Mouse (Mus musculus): ENCODE measurements at regions not wholly inside any gene's neighbourhood (a gene's known extent, or its start where the extent isn't known, plus 50 kb on each side); places are given as distances from the start of the nearest gene placed in this dataset.
A peak's percentile ranks its signal among the peaks of the same experiment; 100 is the strongest.

- no peaks in the 10 kb centered on the region for H3K27me3 ChIP-seq (replicated peaks; ENCODE audit: control insufficient read depth, insufficient read depth, low read length)
- no peaks in the 10 kb centered on the region for H3K4me1 ChIP-seq (ENCODE audit: control insufficient read depth, insufficient read depth, low read length)
- 73% methylated on average over 5 of the region's 5 CpGs for WGBS
Observed at GRCm38 (mm10) chr15:97499240-97499639, 206.4 kb downstream of the Rpap3 start.

GRCm38 (mm10) chr15:97498375-97498774 lies 207.2 kb downstream of the Rpap3 start:
- Histone ChIP-seq H3K9me3 (ENCODE audit: control insufficient read depth, low read length) (0 out of 2 replicates have a peak, but pooled peaks cover 8% of the 10 kb centered on the region), H3K9ac (ENCODE audit: low read depth, low read length) (no peak overlapping the region), H3K4me2 (ENCODE audit: low read depth, low read length) (no peak overlapping the region), H3K27me3 (replicated peaks; ENCODE audit: control insufficient read depth, insufficient read depth, low read length) (no peaks in the 10 kb centered on the region), H3K36me3 (ENCODE audit: control insufficient read depth, insufficient read depth, low read length) (no peaks in the 10 kb centered on the region), H3K4me3 (ENCODE audit: low read length) (no peak overlapping the region), H3K4me1 (ENCODE audit: control insufficient read depth, insufficient read depth, low read length) (no peaks in the 10 kb centered on the region), H3K27ac (ENCODE audit: low read length) (no peak overlapping the region)
- no peak for ATAC-seq
- 92% methylated on average over 3 of the region's 3 CpGs for WGBS

More at GRCm38 (mm10) chr15:97499240-97499639, 206.4 kb downstream of the Rpap3 start:
- no peak for ATAC-seq
- no peak overlapping the region for H3K9ac ChIP-seq (ENCODE audit: low read depth, low read length)
- no peak overlapping the region for H3K4me2 ChIP-seq (ENCODE audit: low read depth, low read length)
- H3K36me3 ChIP-seq (ENCODE audit: control insufficient read depth, insufficient read depth, low read length), result no peaks in the 10 kb centered on the region
- H3K4me3 ChIP-seq (ENCODE audit: low read length), result no peak overlapping the region
- no peak overlapping the region for H3K27ac ChIP-seq (ENCODE audit: low read length)
- H3K9me3 ChIP-seq (ENCODE audit: control insufficient read depth, low read length), result 0 out of 2 replicates have a peak, but pooled peaks cover 8% of the 10 kb centered on the region

- 0 out of 2 replicates have a peak, but pooled peaks cover 8% of the 10 kb centered on the region for H3K9me3 ChIP-seq (ENCODE audit: control insufficient read depth, low read length)
- H3K4me1 ChIP-seq (ENCODE audit: control insufficient read depth, insufficient read depth, low read length), result no peaks in the 10 kb centered on the region
- H3K9ac ChIP-seq (ENCODE audit: low read depth, low read length), result no peak overlapping the region
- no peaks in the 10 kb centered on the region for H3K27me3 ChIP-seq (replicated peaks; ENCODE audit: control insufficient read depth, insufficient read depth, low read length)
- WGBS, result 85% methylated on average over 3 of the region's 3 CpGs
- no peak for ATAC-seq
- no peak overlapping the region for H3K4me2 ChIP-seq (ENCODE audit: low read depth, low read length)
- H3K27ac ChIP-seq (ENCODE audit: low read length), result no peak overlapping the region
- no peaks in the 10 kb centered on the region for H3K36me3 ChIP-seq (ENCODE audit: control insufficient read depth, insufficient read depth, low read length)
- no peak overlapping the region for H3K4me3 ChIP-seq (ENCODE audit: low read length)
Observed at GRCm38 (mm10) chr15:97496026-97496425, 209.6 kb downstream of the Rpap3 start.

GRCm38 (mm10) chr15:97493340-97493739 lies 212.3 kb downstream of the Rpap3 start:
- H3K27ac ChIP-seq (ENCODE audit: low read length), result no peak overlapping the region
- H3K9me3 ChIP-seq (ENCODE audit: control insufficient read depth, low read length), result 0 out of 2 replicates have a peak, but pooled peaks cover 8% of the 10 kb centered on the region
- WGBS, result 78% methylated on average over 5 of the region's 5 CpGs
- H3K4me1 ChIP-seq (ENCODE audit: control insufficient read depth, insufficient read depth, low read length), result no peaks in the 10 kb centered on the region
- no peak overlapping the region for H3K9ac ChIP-seq (ENCODE audit: low read depth, low read length)
- H3K4me2 ChIP-seq (ENCODE audit: low read depth, low read length), result no peak overlapping the region
- no peak for ATAC-seq
- no peaks in the 10 kb centered on the region for H3K36me3 ChIP-seq (ENCODE audit: control insufficient read depth, insufficient read depth, low read length)
- no peaks in the 10 kb centered on the region for H3K27me3 ChIP-seq (replicated peaks; ENCODE audit: control insufficient read depth, insufficient read depth, low read length)
- no peak overlapping the region for H3K4me3 ChIP-seq (ENCODE audit: low read length)

GRCm38 (mm10) chr15:97491796-97492195 lies 213.8 kb downstream of the Rpap3 start:
- H3K4me2 ChIP-seq (ENCODE audit: low read depth, low read length), result no peak overlapping the region
- H3K9ac ChIP-seq (ENCODE audit: low read depth, low read length), result no peak overlapping the region
- ATAC-seq, result no peak
- no peaks in the 10 kb centered on the region for H3K4me1 ChIP-seq (ENCODE audit: control insufficient read depth, insufficient read depth, low read length)
- 0 out of 2 replicates have a peak, but pooled peaks cover 5% of the 10 kb centered on the region for H3K9me3 ChIP-seq (ENCODE audit: control insufficient read depth, low read length)
- H3K27me3 ChIP-seq (replicated peaks; ENCODE audit: control insufficient read depth, insufficient read depth, low read length), result no peaks in the 10 kb centered on the region
- no peak overlapping the region for H3K27ac ChIP-seq (ENCODE audit: low read length)
- H3K4me3 ChIP-seq (ENCODE audit: low read length), result no peak overlapping the region
- 72% methylated on average over 7 of the region's 7 CpGs for WGBS
- no peaks in the 10 kb centered on the region for H3K36me3 ChIP-seq (ENCODE audit: control insufficient read depth, insufficient read depth, low read length)

- no peak for ATAC-seq
- Histone ChIP-seq H3K4me1 (ENCODE audit: control insufficient read depth, insufficient read depth, low read length) (no peaks in the 10 kb centered on the region), H3K36me3 (ENCODE audit: control insufficient read depth, insufficient read depth, low read length) (no peaks in the 10 kb centered on the region), H3K9me3 (ENCODE audit: control insufficient read depth, low read length) (no peaks in the 10 kb centered on the region), H3K9ac (ENCODE audit: low read depth, low read length) (no peak overlapping the region), H3K27ac (ENCODE audit: low read length) (no peak overlapping the region), H3K4me3 (ENCODE audit: low read length) (no peak overlapping the region), H3K4me2 (ENCODE audit: low read depth, low read length) (no peak overlapping the region), H3K27me3 (replicated peaks; ENCODE audit: control insufficient read depth, insufficient read depth, low read length) (no peaks in the 10 kb centered on the region)
- WGBS, result 93% methylated on average over 2 of the region's 2 CpGs
Observed at GRCm38 (mm10) chr15:97487425-97487824, 218.2 kb downstream of the Rpap3 start.

- ATAC-seq, result peak; percentile 42; the same call in 1 of the 2 replicates
- Histone ChIP-seq H3K27ac (ENCODE audit: low read length) (no peak overlapping the region), H3K4me1 (ENCODE audit: control insufficient read depth, insufficient read depth, low read length) (no peaks in the 10 kb centered on the region), H3K4me3 (ENCODE audit: low read length) (no peak overlapping the region), H3K36me3 (ENCODE audit: control insufficient read depth, insufficient read depth, low read length) (no peaks in the 10 kb centered on the region), H3K9me3 (ENCODE audit: control insufficient read depth, low read length) (no peaks in the 10 kb centered on the region), H3K4me2 (ENCODE audit: low read depth, low read length) (no peak overlapping the region), H3K9ac (ENCODE audit: low read depth, low read length) (no peak overlapping the region), H3K27me3 (replicated peaks; ENCODE audit: control insufficient read depth, insufficient read depth, low read length) (no peaks in the 10 kb centered on the region)
- WGBS, result 61% methylated on average over 15 of the region's 15 CpGs
Observed at GRCm38 (mm10) chr15:97471986-97472779, 225.1 kb upstream of the Amigo2 start.

- no peaks in the 10 kb centered on the region for H3K27me3 ChIP-seq (replicated peaks; ENCODE audit: control insufficient read depth, insufficient read depth, low read length)
- H3K27ac ChIP-seq (ENCODE audit: low read length), result no peak overlapping the region
- H3K9me3 ChIP-seq (ENCODE audit: control insufficient read depth, low read length), result no peaks in the 10 kb centered on the region
- ATAC-seq, result no peak
- 83% methylated on average over 4 of the region's 4 CpGs for WGBS
- H3K4me2 ChIP-seq (ENCODE audit: low read depth, low read length), result no peak overlapping the region
- no peak overlapping the region for H3K4me3 ChIP-seq (ENCODE audit: low read length)
- H3K36me3 ChIP-seq (ENCODE audit: control insufficient read depth, insufficient read depth, low read length), result no peaks in the 10 kb centered on the region
- no peaks in the 10 kb centered on the region for H3K4me1 ChIP-seq (ENCODE audit: control insufficient read depth, insufficient read depth, low read length)
- H3K9ac ChIP-seq (ENCODE audit: low read depth, low read length), result no peak overlapping the region
Observed at GRCm38 (mm10) chr15:97471476-97471875, 224.4 kb upstream of the Amigo2 start.

- H3K9me3 ChIP-seq (ENCODE audit: control insufficient read depth, low read length), result no peaks in the 10 kb centered on the region
Observed at GRCm38 (mm10) chr15:97469684-97470344, 222.7 kb upstream of the Amigo2 start.

More at GRCm38 (mm10) chr15:97469684-97470344, 222.7 kb upstream of the Amigo2 start:
- Histone ChIP-seq H3K9ac (ENCODE audit: low read depth, low read length) (no peak overlapping the region), H3K4me1 (ENCODE audit: control insufficient read depth, insufficient read depth, low read length) (no peaks in the 10 kb centered on the region), H3K4me3 (ENCODE audit: low read length) (no peak overlapping the region), H3K27me3 (replicated peaks; ENCODE audit: control insufficient read depth, insufficient read depth, low read length) (no peaks in the 10 kb centered on the region), H3K4me2 (ENCODE audit: low read depth, low read length) (no peak overlapping the region), H3K27ac (ENCODE audit: low read length) (no peak overlapping the region), H3K36me3 (ENCODE audit: control insufficient read depth, insufficient read depth, low read length) (no peaks in the 10 kb centered on the region)
- 75% methylated on average over 19 of the region's 19 CpGs for WGBS
- ATAC-seq, result no peak
